Mouse (Mus musculus): ENCODE results near the gene Dnajc22.

GRCm38 (mm10) chr15:99114312-99115064 is 21.5 kb downstream of the Dnajc22 start:
- TF ChIP-seq CTCF (IDR thresholded peaks at IDR 0.05; ENCODE audit: borderline replicate concordance, insufficient read depth, low read depth, low read length) (no peak), POLR2A (IDR thresholded peaks at IDR 0.05; ENCODE audit: borderline replicate concordance, insufficient read depth, low read length) (no peak)

Data from cerebellum, adult 2 months (tissue).